Comparison of ENCODE assay signal across 29 mouse cellular contexts in genomic region chr14:44001600-44001999, GRCm38 (mm10). TPM values are rescaled to one million over a fixed set of nuclear protein-coding genes. Genes with fewer than 3 reads are reported as not detected.
"Had no signal": no experiment of that assay in that cellular context is flagged by ENCODE, and none has a peak within 500 bp of the region (broad histone marks: within the 10 kb centered on the region; RNA-seq: fewer than 3 reads in every experiment).

No protein-coding gene starts in this region.

- H3K36me3 ChIP-seq: limb, embryonic 10.5 days; limb, embryonic 13.5 days; neural tube, embryonic 12.5 days; neural tube, embryonic 15.5 days; stomach, embryonic 15.5 days had no signal

- H3K4me2 ChIP-seq: limb, embryonic 13.5 days; lung, embryonic 14.5 days; midbrain, embryonic 11.5 days; neural tube, embryonic 12.5 days; neural tube, embryonic 15.5 days; stomach, embryonic 15.5 days had no signal

- H3K4me1 ChIP-seq: limb, embryonic 10.5 days; limb, embryonic 13.5 days; megakaryocyte, embryonic 14.5 days; neural tube, embryonic 12.5 days; neural tube, embryonic 15.5 days; stomach, embryonic 15.5 days had no signal

- H3K4me3 ChIP-seq: layer of hippocampus, adult 2 months; limb, embryonic 10.5 days; limb, embryonic 13.5 days; megakaryocyte, embryonic 14.5 days; neural tube, embryonic 12.5 days; neural tube, embryonic 15.5 days; stomach, embryonic 15.5 days had no signal

- DNase-seq: kidney, adult 2 months; kidney, postnatal 25 days; layer of hippocampus, adult 9-11 months; lung, embryonic 14.5 days; midbrain, embryonic 14.5 days; right cerebral cortex, adult 18-20 months; right cerebral cortex, postnatal 14 days; spleen, adult 18-20 months; thymus, postnatal 25 days had no signal

- H3K27me3 ChIP-seq: limb, embryonic 13.5 days; megakaryocyte, embryonic 14.5 days; neural tube, embryonic 12.5 days; neural tube, embryonic 15.5 days; stomach, embryonic 15.5 days had no signal

- ATAC-seq: intestine, postnatal 0 days; lung, postnatal 0 days had no signal

- H3K9me3 ChIP-seq: limb, embryonic 10.5 days; limb, embryonic 13.5 days; megakaryocyte, embryonic 14.5 days; neural tube, embryonic 12.5 days; neural tube, embryonic 15.5 days; stomach, embryonic 15.5 days had no signal

- H3K27ac ChIP-seq: kidney, postnatal 0 days; layer of hippocampus, adult 2 months; limb, embryonic 10.5 days; limb, embryonic 13.5 days; macrophage; neural tube, embryonic 12.5 days; neural tube, embryonic 15.5 days; stomach, embryonic 15.5 days had no signal

- H3K9ac ChIP-seq: limb, embryonic 13.5 days; lung, embryonic 14.5 days; neural tube, embryonic 12.5 days; neural tube, embryonic 15.5 days; stomach, embryonic 15.5 days had no signal

RNA-seq across cellular contexts. Expression of gene Ang6, which starts 0.5 kb away (rescaled TPM):
- total RNA-seq: layer of hippocampus, adult 2 months; layer of hippocampus, postnatal 25 days; left cerebral cortex, adult 8-10 months; left cerebral cortex, postnatal 25 days; liver, adult 2 months had no signal
- polyA plus RNA-seq: intestine, embryonic 14.5 days; intestine, postnatal 0 days; kidney, adult 2 months; kidney, embryonic 14.5 days; kidney, postnatal 0 days; large intestine, adult 2 months; limb, embryonic 10.5 days; limb, embryonic 13.5 days; liver, adult 2 months; lung, embryonic 14.5 days; lung, postnatal 0 days; macrophage; midbrain, embryonic 11.5 days; midbrain, embryonic 14.5 days; neural tube, embryonic 12.5 days; neural tube, embryonic 15.5 days; stomach, embryonic 15.5 days; thymus, postnatal 0 days had no signal

RNA-seq across cellular contexts. Expression of gene Ang5, which starts 44.7 kb away (rescaled TPM):
- total RNA-seq: layer of hippocampus, adult 2 months; layer of hippocampus, postnatal 25 days; left cerebral cortex, adult 8-10 months; left cerebral cortex, postnatal 25 days; liver, adult 2 months had no signal
- polyA plus RNA-seq: intestine, embryonic 14.5 days; intestine, postnatal 0 days; kidney, adult 2 months; kidney, embryonic 14.5 days; kidney, postnatal 0 days; large intestine, adult 2 months; limb, embryonic 10.5 days; limb, embryonic 13.5 days; liver, adult 2 months; lung, embryonic 14.5 days; lung, postnatal 0 days; macrophage; midbrain, embryonic 11.5 days; midbrain, embryonic 14.5 days; neural tube, embryonic 12.5 days; neural tube, embryonic 15.5 days; stomach, embryonic 15.5 days; thymus, postnatal 0 days had no signal
